Mouse (Mus musculus): ENCODE results near the gene Msn. TPM values are rescaled to one million over a fixed set of nuclear protein-coding genes. Genes with fewer than 3 reads are reported as not detected.

Msn gene
- polyA plus RNA-seq (2015; fragmentation: Nextera tagmentation; extraction: Ambion mirVana) = 37.9 and 47.5 TPM in 2 replicates

DNA sequence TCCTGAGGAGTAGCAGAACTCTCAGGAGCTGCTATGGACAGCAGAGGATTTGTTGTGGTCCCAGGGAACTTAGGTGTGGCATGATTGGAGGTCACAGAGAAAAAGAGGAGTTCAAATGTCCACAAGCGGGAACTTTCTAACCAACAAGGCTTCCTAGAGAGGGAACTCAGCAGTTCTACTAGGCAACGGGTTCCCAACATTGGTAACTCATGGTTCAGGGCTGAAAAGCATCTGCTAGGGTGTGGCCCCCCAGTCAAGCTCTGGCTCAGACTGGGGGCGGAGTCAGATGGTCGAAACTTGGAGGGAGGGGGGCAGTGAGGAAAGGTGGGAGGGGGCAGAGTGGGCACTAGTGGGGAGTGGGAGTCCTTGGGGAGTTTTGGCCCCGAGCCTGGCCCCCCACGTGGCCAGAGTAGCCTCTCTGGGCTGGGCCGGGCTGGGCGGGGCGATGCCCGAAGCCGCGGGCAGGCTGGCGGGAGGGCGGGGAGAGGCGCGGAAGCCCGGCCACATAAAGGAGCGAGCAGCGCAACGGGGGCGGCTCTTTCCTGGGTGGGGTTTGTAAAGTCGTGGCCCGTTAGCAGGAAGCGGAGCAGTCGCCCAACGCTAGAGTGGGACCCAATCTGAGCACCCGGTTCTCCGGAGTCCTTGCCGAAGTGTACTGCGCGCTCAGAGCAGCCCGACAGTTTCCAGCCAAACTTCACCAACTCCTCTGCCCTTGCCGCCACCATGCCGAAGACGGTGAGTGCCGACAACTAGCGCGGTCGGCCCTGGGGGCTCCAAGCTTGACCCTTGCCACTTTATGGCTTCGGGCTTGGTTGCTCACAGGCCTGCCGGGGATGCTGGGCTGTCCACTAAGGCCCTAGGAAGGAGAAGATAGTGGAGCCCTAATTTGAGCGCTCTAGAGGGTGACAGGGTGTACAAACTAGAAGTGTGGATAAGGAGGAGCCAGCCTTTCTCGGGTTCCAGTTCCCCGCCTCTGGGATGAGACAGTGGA is at the start of gene Msn:
Msn (plus strand) TSS at position 534 of the 991 bp plus-strand sequence.
- Histone ChIP-seq H3K4me1 (replicated peaks; ENCODE audit: control insufficient read depth, insufficient read depth, low read length) (peaks cover 2% of the 10 kb centered on the region; the same call in 1 of the 2 replicates), H3K9me3 (ENCODE audit: control insufficient read depth, low read length) (no peaks in the 10 kb centered on the region), H3K27ac (ENCODE audit: low read length) (no peak within 1 kb of the TSS), H3K4me3 (replicated peaks; ENCODE audit: low read length) (peak within 1 kb of the TSS; percentile 48), H3K27me3 (replicated peaks; ENCODE audit: control insufficient read depth, insufficient read depth, low read length) (no peaks in the 10 kb centered on the region; the same call in 1 of the 2 replicates), H3K4me2 (ENCODE audit: low read length) (peak within 1 kb of the TSS; percentile 68), H3K9ac (replicated peaks; ENCODE audit: low read depth, low read length) (peak within 1 kb of the TSS; percentile 40), H3K36me3 (ENCODE audit: control insufficient read depth, insufficient read depth) (no peaks in the 10 kb centered on the region)
- 21% methylated on average over 29 of the region's 44 CpGs for WGBS
- peak; percentile 78 for ATAC-seq

DNA sequence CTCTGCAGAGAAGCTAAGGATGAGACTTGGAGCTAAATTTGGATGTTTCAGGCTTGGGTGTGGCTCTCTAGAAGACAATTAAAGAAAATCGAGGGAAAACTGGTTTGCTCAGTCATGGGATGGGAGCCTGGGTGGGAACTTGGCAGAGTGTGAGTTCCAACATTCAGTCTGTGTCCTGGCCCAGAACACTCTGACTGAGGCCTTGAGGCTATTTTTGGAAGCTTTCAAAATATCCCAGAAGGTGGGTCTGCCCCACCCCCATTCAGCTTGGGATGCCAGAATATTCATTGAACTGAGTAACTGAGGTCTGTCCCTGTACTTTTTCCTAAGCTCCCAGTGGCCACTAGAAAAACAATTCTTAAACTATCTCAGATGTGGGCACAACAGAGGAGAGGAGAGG is 43.0 kb upstream of the Msn start:
- H3K4me2 ChIP-seq (ENCODE audit: low read length) = no peak overlapping the region
- no peak overlapping the region for H3K9ac ChIP-seq (replicated peaks; ENCODE audit: low read depth, low read length)
- 61% methylated on average over 1 of the region's 1 CpGs for WGBS
- H3K4me3 ChIP-seq (replicated peaks; ENCODE audit: low read length) = no peak overlapping the region
- no peak for ATAC-seq
- H3K36me3 ChIP-seq (ENCODE audit: control insufficient read depth, insufficient read depth) = no peaks in the 10 kb centered on the region
- H3K27ac ChIP-seq (ENCODE audit: low read length) = no peak overlapping the region
- no peaks in the 10 kb centered on the region for H3K27me3 ChIP-seq (replicated peaks; ENCODE audit: control insufficient read depth, insufficient read depth, low read length)
- H3K9me3 ChIP-seq (ENCODE audit: control insufficient read depth, low read length) = no peaks in the 10 kb centered on the region
- H3K4me1 ChIP-seq (replicated peaks; ENCODE audit: control insufficient read depth, insufficient read depth, low read length) = no peaks in the 10 kb centered on the region

DNA sequence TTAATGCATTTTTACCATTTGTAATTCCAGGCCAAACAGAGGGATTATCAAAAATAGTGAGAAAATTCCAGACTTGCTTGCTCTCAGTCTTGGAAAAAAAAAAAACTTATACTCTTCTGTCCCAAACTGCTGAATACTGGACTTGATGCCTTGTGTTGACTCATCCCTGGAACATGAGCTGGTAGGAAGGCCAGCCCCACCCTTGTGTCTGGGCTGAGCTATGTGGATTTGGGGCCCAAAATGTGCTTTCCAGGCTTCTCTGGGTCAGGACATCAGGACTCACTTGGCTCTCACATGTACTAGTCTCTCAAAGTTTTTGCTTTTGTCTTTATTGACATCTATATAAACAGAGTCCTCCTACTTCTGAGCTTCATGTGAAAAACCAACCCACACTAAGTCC is 18.1 kb upstream of the Msn start:
- Histone ChIP-seq H3K36me3 (ENCODE audit: control insufficient read depth, insufficient read depth) (no peaks in the 10 kb centered on the region), H3K27ac (ENCODE audit: low read length) (no peak overlapping the region), H3K9ac (replicated peaks; ENCODE audit: low read depth, low read length) (no peak overlapping the region), H3K4me2 (ENCODE audit: low read length) (no peak overlapping the region), H3K4me1 (replicated peaks; ENCODE audit: control insufficient read depth, insufficient read depth, low read length) (no peaks in the 10 kb centered on the region), H3K4me3 (replicated peaks; ENCODE audit: low read length) (no peak overlapping the region), H3K9me3 (ENCODE audit: control insufficient read depth, low read length) (no peaks in the 10 kb centered on the region), H3K27me3 (replicated peaks; ENCODE audit: control insufficient read depth, insufficient read depth, low read length) (no peaks in the 10 kb centered on the region)
- ATAC-seq = no peak

DNA sequence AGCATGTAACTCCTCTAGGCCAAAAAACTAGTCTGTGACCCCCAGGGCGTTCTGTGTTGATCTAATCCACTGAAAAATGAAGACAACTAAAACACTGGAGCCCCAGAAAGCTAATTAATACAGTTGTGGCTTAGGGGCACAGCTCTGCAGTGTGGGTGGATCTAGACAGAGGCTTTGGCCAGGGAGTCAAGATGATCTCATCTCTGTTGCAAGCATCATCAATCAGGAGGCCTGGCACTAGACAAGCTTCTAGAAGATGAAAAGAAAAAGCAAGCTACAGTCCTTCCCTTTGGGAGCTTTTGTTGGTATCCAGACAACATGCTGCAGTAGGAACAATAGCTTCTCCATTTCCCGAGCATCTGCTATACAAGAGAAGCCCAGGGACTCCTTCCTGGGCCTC is 9.6 kb upstream of the Msn start:
- Histone ChIP-seq H3K4me2 (ENCODE audit: low read length) (no peak overlapping the region), H3K9ac (replicated peaks; ENCODE audit: low read depth, low read length) (no peak overlapping the region), H3K9me3 (ENCODE audit: control insufficient read depth, low read length) (no peaks in the 10 kb centered on the region), H3K36me3 (ENCODE audit: control insufficient read depth, insufficient read depth) (no peaks in the 10 kb centered on the region), H3K27ac (ENCODE audit: low read length) (no peak overlapping the region), H3K27me3 (replicated peaks; ENCODE audit: control insufficient read depth, insufficient read depth, low read length) (no peaks in the 10 kb centered on the region), H3K4me3 (replicated peaks; ENCODE audit: low read length) (no peak overlapping the region), H3K4me1 (replicated peaks; ENCODE audit: control insufficient read depth, insufficient read depth, low read length) (no peaks in the 10 kb centered on the region)
- ATAC-seq = no peak
- 22% methylated on average over 2 of the region's 2 CpGs for WGBS

DNA sequence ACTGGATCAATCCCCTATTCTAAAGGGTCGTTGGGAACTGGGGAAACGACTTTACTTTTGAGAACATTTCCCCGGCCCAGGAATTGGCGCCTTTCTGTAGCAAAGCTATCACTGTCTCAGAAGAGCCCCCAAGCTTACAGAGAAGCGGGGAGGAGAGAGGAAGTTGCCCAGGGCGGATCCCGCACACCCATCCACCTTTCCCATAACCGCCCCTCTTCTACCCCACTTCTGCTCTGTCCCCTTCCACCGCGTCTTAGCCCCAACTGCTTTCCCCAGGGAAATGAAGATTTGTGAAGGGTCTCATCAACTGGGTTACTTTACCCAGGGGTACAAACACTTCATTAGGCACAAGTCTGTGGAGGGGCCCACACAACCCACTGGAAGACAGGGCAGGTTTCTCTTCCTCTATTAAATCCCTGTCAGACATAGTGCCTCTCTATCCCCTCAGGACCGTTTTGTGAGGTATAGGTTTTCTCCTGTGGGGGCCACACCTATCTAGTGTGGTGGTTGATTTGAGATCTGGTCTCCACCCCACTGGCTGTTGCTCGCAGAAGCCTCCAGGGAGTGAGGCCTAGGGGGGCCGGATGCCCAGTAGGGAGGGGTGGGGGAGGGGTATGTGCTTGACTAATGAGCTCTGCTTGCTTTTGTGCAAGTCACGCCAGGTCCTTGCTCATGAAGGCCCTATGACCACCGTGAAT is 820 bp downstream of the Msn start:
- peaks cover 2% of the 10 kb centered on the region; the same call in 1 of the 2 replicates for H3K4me1 ChIP-seq (replicated peaks; ENCODE audit: control insufficient read depth, insufficient read depth, low read length)
- H3K9me3 ChIP-seq (ENCODE audit: control insufficient read depth, low read length) = no peaks in the 10 kb centered on the region
- H3K27ac ChIP-seq (ENCODE audit: low read length) = no peak overlapping the region
- peak; percentile 45 for ATAC-seq
- peak overlapping the region; percentile 48 for H3K4me3 ChIP-seq (replicated peaks; ENCODE audit: low read length)
- H3K4me2 ChIP-seq (ENCODE audit: low read length) = peak overlapping the region; percentile 68
- peak overlapping the region; percentile 40 for H3K9ac ChIP-seq (replicated peaks; ENCODE audit: low read depth, low read length)
- H3K36me3 ChIP-seq (ENCODE audit: control insufficient read depth, insufficient read depth) = no peaks in the 10 kb centered on the region
- 18% methylated on average over 15 of the region's 15 CpGs for WGBS
- no peaks in the 10 kb centered on the region; the same call in 1 of the 2 replicates for H3K27me3 ChIP-seq (replicated peaks; ENCODE audit: control insufficient read depth, insufficient read depth, low read length)

DNA sequence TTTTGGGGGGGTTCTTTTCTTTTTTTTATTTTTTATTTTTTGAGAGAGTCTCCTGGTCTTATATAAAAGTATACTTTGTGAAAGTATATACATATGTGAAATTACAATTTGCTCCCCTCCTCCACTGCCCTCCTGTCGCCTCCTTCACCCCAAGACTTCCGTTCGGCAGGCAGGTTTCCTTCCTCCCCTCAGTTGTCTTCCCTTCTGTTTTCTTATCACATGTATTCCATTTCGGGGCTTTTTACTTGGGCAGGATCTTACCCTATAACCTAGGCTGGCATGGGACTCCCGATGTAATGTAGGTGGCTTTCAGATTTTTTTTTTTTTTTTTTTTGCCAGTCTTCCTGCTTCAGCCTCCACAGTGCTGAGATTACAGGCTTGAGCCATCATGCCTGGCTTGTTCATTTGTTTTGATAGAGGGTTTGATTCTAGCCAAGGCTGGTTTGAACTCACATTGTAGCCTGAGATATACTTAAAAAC is 1.7 kb downstream of the Msn start:
- Histone ChIP-seq H3K9me3 (ENCODE audit: control insufficient read depth, low read length) (no peaks in the 10 kb centered on the region), H3K4me3 (replicated peaks; ENCODE audit: low read length) (0 out of 2 replicates have a peak overlapping the region, but pooled peaks have one; percentile 3), H3K36me3 (ENCODE audit: control insufficient read depth, insufficient read depth) (no peaks in the 10 kb centered on the region), H3K4me1 (replicated peaks; ENCODE audit: control insufficient read depth, insufficient read depth, low read length) (peaks cover 2% of the 10 kb centered on the region; the same call in 1 of the 2 replicates), H3K9ac (replicated peaks; ENCODE audit: low read depth, low read length) (no peak overlapping the region), H3K4me2 (ENCODE audit: low read length) (peak overlapping the region; percentile 68; the same call in 1 of the 2 replicates), H3K27me3 (replicated peaks; ENCODE audit: control insufficient read depth, insufficient read depth, low read length) (no peaks in the 10 kb centered on the region; the same call in 1 of the 2 replicates), H3K27ac (ENCODE audit: low read length) (no peak overlapping the region)
- ATAC-seq = no peak
- WGBS = 27% methylated on average over 5 of the region's 5 CpGs

DNA sequence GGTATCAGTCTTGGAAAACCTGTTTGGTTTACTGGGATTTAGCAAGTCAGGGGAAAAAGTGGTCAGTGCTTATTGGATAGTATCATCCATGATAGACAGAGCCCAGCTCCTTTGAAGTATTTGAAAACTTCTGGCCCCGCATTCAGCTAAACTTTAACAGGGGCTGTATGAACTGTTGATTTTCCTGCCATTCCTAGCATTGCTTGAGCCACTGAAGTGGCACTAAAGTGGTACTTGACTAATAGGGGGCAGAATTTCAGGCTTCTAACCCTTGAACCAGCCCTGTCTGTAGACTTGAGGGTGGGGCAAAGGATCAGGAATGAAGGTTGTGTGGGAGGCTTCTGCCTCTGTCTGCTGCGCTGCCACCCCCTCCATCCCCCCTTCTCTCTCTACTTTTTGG is 3.2 kb downstream of the Msn start:
- WGBS = 82% methylated on average over 2 of the region's 2 CpGs
- Histone ChIP-seq H3K27me3 (replicated peaks; ENCODE audit: control insufficient read depth, insufficient read depth, low read length) (no peaks in the 10 kb centered on the region; the same call in 1 of the 2 replicates), H3K36me3 (ENCODE audit: control insufficient read depth, insufficient read depth) (no peaks in the 10 kb centered on the region), H3K4me3 (replicated peaks; ENCODE audit: low read length) (no peak overlapping the region), H3K27ac (ENCODE audit: low read length) (no peak overlapping the region), H3K4me2 (ENCODE audit: low read length) (no peak overlapping the region), H3K9me3 (ENCODE audit: control insufficient read depth, low read length) (no peaks in the 10 kb centered on the region), H3K9ac (replicated peaks; ENCODE audit: low read depth, low read length) (no peak overlapping the region), H3K4me1 (replicated peaks; ENCODE audit: control insufficient read depth, insufficient read depth, low read length) (peaks cover 2% of the 10 kb centered on the region; the same call in 1 of the 2 replicates)
- ATAC-seq = no peak

DNA sequence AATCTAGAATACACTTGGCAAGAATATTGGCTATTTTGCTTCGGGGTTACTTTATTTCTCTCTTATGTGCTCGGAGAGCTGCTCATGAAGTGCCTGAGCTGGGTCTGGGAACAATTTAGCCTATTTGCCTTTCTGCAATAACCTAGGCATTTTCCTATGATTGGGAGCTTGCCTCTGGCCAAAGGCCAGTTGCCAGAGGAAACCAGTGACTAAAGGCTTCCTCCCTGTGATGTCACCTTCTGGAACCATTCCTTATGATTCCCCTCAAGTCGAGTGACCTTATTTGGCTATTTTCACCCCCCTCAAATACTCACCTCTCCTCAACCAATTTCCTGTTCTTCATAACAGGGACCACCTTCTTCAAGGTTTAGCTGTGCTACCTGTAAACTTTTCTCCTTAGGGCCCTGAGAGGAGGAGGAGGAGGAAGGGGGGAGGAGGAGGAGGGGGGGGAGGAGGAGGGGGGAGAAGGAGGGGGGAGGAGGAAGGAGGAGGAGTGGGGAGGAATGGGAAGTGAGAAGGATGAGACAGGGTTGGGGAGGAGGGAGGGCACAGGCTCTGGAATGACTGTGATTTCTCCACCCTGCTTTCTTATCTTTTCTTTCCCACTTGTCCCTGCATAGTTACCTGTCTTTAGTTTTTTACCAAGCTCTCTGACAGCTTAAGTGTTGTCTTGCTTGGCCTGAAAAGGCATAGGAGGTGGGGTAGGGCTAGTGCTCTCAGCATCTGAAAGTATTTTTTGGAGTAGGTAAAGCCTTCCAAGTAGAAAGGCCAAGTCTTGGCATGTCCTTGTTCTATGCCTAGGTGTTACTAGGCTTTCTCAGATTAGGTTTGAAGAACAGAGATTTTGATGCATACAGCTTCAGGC is 11.8 kb downstream of the Msn start:
- WGBS = 60% methylated on average over 3 of the region's 3 CpGs
- no peak overlapping the region for H3K4me2 ChIP-seq (ENCODE audit: low read length)
- no peak overlapping the region for H3K27ac ChIP-seq (ENCODE audit: low read length)
- no peak overlapping the region for H3K4me3 ChIP-seq (replicated peaks; ENCODE audit: low read length)
- no peaks in the 10 kb centered on the region for H3K9me3 ChIP-seq (ENCODE audit: control insufficient read depth, low read length)
- no peaks in the 10 kb centered on the region for H3K36me3 ChIP-seq (ENCODE audit: control insufficient read depth, insufficient read depth)
- H3K27me3 ChIP-seq (replicated peaks; ENCODE audit: control insufficient read depth, insufficient read depth, low read length) = no peaks in the 10 kb centered on the region
- no peak overlapping the region for H3K9ac ChIP-seq (replicated peaks; ENCODE audit: low read depth, low read length)
- ATAC-seq = no peak
- no peaks in the 10 kb centered on the region for H3K4me1 ChIP-seq (replicated peaks; ENCODE audit: control insufficient read depth, insufficient read depth, low read length)

Data from forebrain, embryonic 16.5 days (tissue).